Mouse (Mus musculus): ENCODE measurements around the gene Agbl3.

GRCm38 (mm10) chr6:34870724-34871123 lies 90.5 kb downstream of the Agbl3 start:
- no peak for TF ChIP-seq CTCF (IDR thresholded peaks at IDR 0.05; ENCODE audit: extremely low read depth, insufficient read depth, insufficient read length, insufficient replicate concordance)
- no peak for TF ChIP-seq POLR2A (IDR thresholded peaks at IDR 0.05; ENCODE audit: low read depth, low read length)

Data from spleen, adult 2 months (tissue).